Mouse (Mus musculus) layer of hippocampus, adult 9-11 months (tissue): Measurements from ENCODE around the gene Celsr3.

Source experiments
- DNase-seq: peaks from one replicate; pipeline ENCODE4 v3.0.0; 2022

Celsr3 gene

DNA sequence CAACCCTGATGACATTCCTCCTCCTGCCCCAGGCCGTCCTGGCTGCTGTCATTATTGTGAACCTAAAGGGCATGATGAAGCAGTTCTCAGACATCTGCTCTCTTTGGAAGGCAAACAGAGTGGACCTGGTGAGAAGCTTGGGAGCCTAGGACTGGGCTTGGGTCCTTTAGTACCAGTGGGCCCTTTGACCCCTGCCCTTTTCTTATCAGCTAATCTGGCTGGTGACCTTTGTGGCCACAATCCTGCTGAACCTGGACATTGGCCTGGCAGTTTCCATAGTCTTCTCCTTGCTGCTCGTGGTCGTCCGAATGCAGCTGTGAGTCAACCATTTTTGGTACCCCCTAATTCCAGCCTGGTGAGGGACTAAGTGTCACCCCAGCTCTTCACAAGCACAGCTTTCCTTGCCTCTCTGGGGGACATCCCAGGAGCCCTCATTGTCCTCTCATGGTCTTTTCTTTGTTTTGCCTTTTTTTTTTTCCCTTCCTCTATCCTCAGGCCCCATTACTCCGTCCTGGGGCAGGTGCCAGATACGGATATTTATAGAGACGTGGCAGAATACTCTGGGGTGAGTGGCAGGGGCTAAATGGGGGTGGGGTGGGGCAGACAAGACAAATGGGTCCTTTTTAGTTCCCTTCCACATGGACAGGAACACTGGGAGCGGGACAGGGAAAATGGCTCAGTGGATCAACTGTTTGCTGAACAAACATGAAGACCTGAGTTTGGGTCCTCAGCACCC is 32.8 kb downstream of the Celsr3 start:
- no peak for DNase-seq
